Mouse (Mus musculus) hindbrain, postnatal 0 days (tissue): ENCODE measurements around the gene Cntrl. TPM values are rescaled to one million over a fixed set of nuclear protein-coding genes. Genes with fewer than 3 reads are reported as not detected.

Source experiments
- ATAC-seq: fragments of 200-750 bp; cut with Nextera tagmentation; 2 replicates; pipeline ENCODE4 v1.8.0; 2017; ENCODE audit warnings: mild to moderate bottlenecking, moderate TSS enrichment, moderate library complexity
- DNase-seq: peaks from one replicate; pipeline ENCODE4 v3.0.0-alpha.2; 2015; ENCODE audit warnings: low spot score
- H3K27ac ChIP-seq: fragments of 300-500 bp; sonication (generic); 2 replicates; pipeline ENCODE4 v1.5.1; 2014; ENCODE audit warnings: mild to moderate bottlenecking
- H3K27me3 ChIP-seq: fragments of 300-500 bp; sonication (generic); 2 replicates; pipeline ENCODE4 v1.6.1; 2014; ENCODE audit warnings: low read length, mixed read lengths; ENCODE audit not compliant: insufficient read depth
- H3K36me3 ChIP-seq: fragments of 300-500 bp; sonication (generic); 2 replicates; pipeline ENCODE4 v1.6.1; 2014; ENCODE audit warnings: low read length, mixed read lengths; ENCODE audit not compliant: insufficient read depth
- H3K4me1 ChIP-seq: fragments of 300-500 bp; sonication (generic); 2 replicates; pipeline ENCODE4 v1.6.1; 2014; ENCODE audit warnings: antibody characterized with exemption, low read length, mixed read lengths; ENCODE audit not compliant: insufficient read depth
- H3K4me2 ChIP-seq: fragments of 300-500 bp; sonication (generic); 2 replicates; pipeline ENCODE4 v1.6.1; 2014; ENCODE audit warnings: low read depth, mild to moderate bottlenecking, low read length, moderate library complexity, mixed read lengths
- H3K4me3 ChIP-seq: fragments of 300-500 bp; sonication (generic); 2 replicates; pipeline ENCODE4 v1.5.1; 2014; ENCODE audit warnings: low read length
- H3K9ac ChIP-seq: fragments of 300-500 bp; sonication (generic); replicated peaks from 2 replicates; pipeline ENCODE4 v1.6.1; 2014; ENCODE audit warnings: mild to moderate bottlenecking, low read length, moderate library complexity, mixed read lengths
- H3K9me3 ChIP-seq: fragments of 300-500 bp; sonication (generic); 2 replicates; pipeline ENCODE4 v1.6.1; 2016; ENCODE audit warnings: low read length, mixed read lengths
- CTCF ChIP-seq: IDR thresholded peaks from 2 replicates; pipeline ENCODE4 v1.5.1; 2016; ENCODE audit warnings: antibody characterized with exemption, control low read depth, low read depth
- WGBS: fragments of 180-500 bp; shearing (Covaris S2); extraction: QIAGEN DNeasy Blood & Tissue Kit; methylation state at CpG from one replicate; pipeline ENCODE4 v1.1.7; 2014; 5-methylcytosine and 5-hydroxymethylcytosine counted together
- polyA plus RNA-seq: library from polyadenylated mRNA; unstranded; fragments of >200 nt; fragmentation: Nextera tagmentation; extraction: Ambion mirVana; gene quantifications from 2 replicates; pipeline ENCODE4 v1.2.1, GENCODE M21; 2015
- total RNA-seq: library from RNA; depleted of rRNA; stranded (reverse); fragments of >200 nt; gene quantifications from 2 replicates; pipeline ENCODE4 v1.2.3, GENCODE M21; 2014

Gene Cntrl
- total and polyA plus RNA-seq, 2 experiments from 2014 or later: 9.0 to 10.5 TPM

DNA sequence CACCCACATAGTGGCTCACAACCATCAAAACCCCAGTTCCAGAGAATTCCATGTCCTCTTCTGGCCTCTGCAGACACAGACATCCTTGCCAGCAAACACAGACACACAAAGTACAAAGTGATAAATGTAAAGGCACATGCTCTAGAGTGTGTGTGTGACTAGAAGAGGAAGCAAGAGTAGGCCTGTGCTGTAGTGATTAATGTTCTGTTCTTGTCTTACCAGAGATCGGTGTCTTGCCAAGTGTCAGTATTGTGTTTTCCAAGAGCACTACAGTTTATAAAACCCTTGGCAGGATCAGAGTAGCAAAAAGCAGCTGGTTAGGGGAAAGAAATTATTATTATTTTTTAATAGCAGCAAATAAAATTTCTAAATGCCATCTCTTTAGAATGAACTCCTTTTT, 29.3 kb downstream of the Cntrl start:
- TF ChIP-seq CTCF: no peak
- Histone ChIP-seq H3K4me3 (no peak overlapping the region), H3K9me3 (no peaks in the 10 kb centered on the region), H3K4me1 (no peaks in the 10 kb centered on the region), H3K4me2 (no peak overlapping the region), H3K27me3 (no peaks in the 10 kb centered on the region), H3K9ac (no peak overlapping the region), H3K36me3 (peaks cover 52% of the 10 kb centered on the region), H3K27ac (no peak overlapping the region)
- ATAC-seq (no peak), DNase-seq (no peak)
- 92% methylated on average over 1 of the region's 1 CpGs for WGBS

DNA sequence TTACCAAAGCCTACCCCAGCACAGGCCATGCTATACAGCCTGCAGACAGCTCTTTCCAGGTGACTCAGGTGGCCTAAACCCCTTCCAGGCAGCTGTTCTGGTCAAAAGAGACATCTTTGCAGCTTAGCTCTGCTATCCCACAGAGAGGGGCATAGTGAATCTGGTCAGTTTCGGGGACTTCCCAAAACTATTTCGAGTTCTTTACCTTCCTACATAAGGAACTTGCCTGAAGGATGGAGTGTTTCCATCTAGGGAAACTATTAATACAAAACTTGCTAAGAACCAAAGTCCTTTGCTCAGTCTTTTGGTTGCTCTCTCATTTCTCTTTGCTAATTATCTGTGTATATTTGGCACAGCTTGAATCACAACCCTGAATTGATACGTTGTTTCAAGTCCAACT, 32.4 kb downstream of the Cntrl start:
- no peak for DNase-seq
- peaks cover 71% of the 10 kb centered on the region for H3K36me3 ChIP-seq
- no peak for ATAC-seq

DNA sequence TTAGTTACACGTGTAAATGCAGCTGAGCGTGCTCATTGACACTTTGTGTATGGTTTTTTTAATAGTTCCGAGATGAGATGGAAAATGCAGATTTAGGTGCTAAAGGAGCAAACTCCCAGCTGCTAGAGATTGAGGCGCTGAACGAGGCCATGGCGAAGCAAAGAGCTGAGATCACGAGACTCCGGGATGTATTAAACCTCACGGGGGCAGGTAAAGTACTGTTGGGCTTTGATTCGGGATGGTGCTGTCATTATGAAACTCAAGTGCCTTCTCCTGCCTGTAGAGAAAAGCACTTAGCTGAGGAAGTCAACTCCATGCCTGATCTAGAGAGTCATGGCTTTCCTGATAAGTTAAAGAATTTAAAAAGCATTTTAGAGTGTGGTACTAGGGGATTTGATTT, 39.5 kb downstream of the Cntrl start:
- TF ChIP-seq CTCF: no peak
- 94% methylated on average over 10 of the region's 10 CpGs for WGBS
- Histone ChIP-seq H3K27me3 (no peaks in the 10 kb centered on the region), H3K4me1 (no peaks in the 10 kb centered on the region), H3K9me3 (no peaks in the 10 kb centered on the region), H3K27ac (no peak overlapping the region), H3K9ac (no peak overlapping the region), H3K36me3 (peaks cover 76% of the 10 kb centered on the region), H3K4me3 (no peak overlapping the region), H3K4me2 (no peak overlapping the region)
- no peak for ATAC-seq
- no peak for DNase-seq

More for the DNA sequence above, 32.4 kb downstream of the Cntrl start:
- 91% methylated on average over 3 of the region's 3 CpGs for WGBS
- Histone ChIP-seq H3K9ac (no peak overlapping the region), H3K4me3 (no peak overlapping the region), H3K4me1 (no peaks in the 10 kb centered on the region), H3K27me3 (no peaks in the 10 kb centered on the region), H3K27ac (no peak overlapping the region), H3K4me2 (no peak overlapping the region), H3K9me3 (no peaks in the 10 kb centered on the region)
- TF ChIP-seq CTCF: no peak

DNA sequence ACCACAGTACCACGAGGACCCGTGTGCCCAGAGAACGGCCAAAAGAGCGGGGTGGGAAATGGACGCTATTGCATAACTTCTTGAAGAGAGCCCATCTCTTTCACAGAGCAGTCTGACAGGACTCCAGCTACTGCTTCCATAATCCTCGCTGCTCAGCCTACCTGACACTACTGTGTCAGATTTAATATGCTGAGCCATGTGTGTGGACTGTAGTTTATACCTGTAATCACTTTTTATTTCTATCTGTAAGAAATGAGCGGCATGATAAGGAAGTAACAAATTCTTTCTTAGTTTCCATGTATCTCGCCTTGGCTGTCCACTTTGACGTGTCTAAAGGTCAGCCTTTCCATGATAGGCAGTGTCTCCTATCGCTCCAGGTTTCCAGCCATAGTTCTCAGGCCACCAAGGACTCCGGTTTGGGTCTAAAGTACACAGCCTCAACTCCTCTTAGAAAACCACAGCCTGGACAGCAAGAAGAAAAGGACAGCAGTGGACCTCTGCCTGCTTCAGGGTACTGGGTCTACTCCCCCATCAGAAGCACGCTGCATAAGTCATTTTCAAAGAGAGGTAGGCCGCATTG, 42.1 kb downstream of the Cntrl start:
- Histone ChIP-seq H3K27ac (no peak overlapping the region), H3K9me3 (no peaks in the 10 kb centered on the region), H3K4me1 (no peaks in the 10 kb centered on the region), H3K27me3 (no peaks in the 10 kb centered on the region), H3K4me2 (no peak overlapping the region), H3K4me3 (no peak overlapping the region), H3K36me3 (peaks cover 83% of the 10 kb centered on the region), H3K9ac (no peak overlapping the region)
- TF ChIP-seq CTCF: no peak
- ATAC-seq: no peak
- DNase-seq: no peak
- 97% methylated on average over 13 of the region's 13 CpGs for WGBS

DNA sequence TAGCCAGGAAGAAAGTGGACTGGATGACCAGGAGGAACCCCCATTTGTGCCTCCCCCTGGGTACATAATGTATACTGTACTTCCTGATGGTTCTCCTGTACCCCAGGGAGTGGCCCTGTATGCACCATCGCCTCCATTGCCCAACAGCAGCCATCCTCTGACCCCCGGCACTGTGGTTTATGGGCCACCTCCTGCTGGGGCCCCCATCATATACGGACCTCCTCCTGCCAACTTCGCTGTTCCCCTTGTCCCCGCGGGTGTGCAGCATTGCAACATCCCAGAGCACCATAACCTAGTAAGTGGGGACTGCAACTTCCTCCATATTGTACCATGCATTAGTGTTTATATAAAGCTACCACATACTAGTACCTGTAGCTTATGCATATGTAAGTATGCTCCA, 43.9 kb downstream of the Cntrl start:
- H3K4me1 ChIP-seq: no peaks in the 10 kb centered on the region
- 92% methylated on average over 6 of the region's 6 CpGs for WGBS
- no peak for TF ChIP-seq CTCF
- ATAC-seq (no peak), DNase-seq (no peak)
- peaks cover 77% of the 10 kb centered on the region for H3K36me3 ChIP-seq
- H3K27ac ChIP-seq: no peak overlapping the region
- no peak overlapping the region for H3K4me3 ChIP-seq
- H3K9ac ChIP-seq: no peak overlapping the region
- H3K4me2 ChIP-seq: no peak overlapping the region
- no peaks in the 10 kb centered on the region for H3K9me3 ChIP-seq
- no peaks in the 10 kb centered on the region for H3K27me3 ChIP-seq

DNA sequence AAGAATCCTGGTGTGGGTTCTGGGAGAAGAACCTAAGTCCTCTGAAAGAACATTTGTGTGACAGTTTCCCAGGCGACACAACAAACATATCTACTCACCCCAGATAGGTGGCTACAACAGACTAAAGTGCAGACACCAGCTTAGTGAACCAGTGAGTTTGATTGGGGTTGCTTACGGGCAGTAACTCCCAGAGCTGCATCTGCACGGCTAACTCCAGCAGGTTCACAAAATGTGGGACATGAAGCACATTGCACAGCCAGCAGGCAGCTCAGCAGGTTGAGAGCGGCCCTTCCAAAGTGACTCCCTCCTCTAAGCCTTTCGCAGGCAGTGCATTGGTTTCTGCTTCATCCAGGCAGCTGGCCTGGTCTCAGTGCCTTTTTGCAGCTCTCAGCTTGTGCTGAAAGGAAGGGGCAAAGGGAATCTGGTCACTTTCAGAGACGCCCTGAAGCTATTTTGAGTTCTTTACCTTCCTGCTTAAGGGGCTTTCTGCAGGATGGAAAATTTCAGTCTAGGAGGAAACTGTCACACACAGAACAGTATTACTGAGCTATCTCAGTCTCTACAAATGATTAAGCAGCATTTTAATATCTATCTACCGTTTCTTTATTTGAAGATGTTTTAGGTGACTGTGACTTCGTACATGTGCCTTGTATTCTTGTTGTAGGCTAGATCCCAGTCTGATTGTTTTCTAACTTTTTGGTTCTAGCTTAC, 44.7 kb downstream of the Cntrl start:
- no peak overlapping the region for H3K27ac ChIP-seq
- no peaks in the 10 kb centered on the region for H3K27me3 ChIP-seq
- H3K36me3 ChIP-seq: peaks cover 75% of the 10 kb centered on the region
- no peaks in the 10 kb centered on the region for H3K9me3 ChIP-seq
- TF ChIP-seq CTCF: no peak
- ATAC-seq (no peak), DNase-seq (no peak)
- no peak overlapping the region for H3K4me3 ChIP-seq
- H3K4me1 ChIP-seq: no peaks in the 10 kb centered on the region
- no peak overlapping the region for H3K4me2 ChIP-seq
- 89% methylated on average over 8 of the region's 8 CpGs for WGBS
- no peak overlapping the region for H3K9ac ChIP-seq

DNA sequence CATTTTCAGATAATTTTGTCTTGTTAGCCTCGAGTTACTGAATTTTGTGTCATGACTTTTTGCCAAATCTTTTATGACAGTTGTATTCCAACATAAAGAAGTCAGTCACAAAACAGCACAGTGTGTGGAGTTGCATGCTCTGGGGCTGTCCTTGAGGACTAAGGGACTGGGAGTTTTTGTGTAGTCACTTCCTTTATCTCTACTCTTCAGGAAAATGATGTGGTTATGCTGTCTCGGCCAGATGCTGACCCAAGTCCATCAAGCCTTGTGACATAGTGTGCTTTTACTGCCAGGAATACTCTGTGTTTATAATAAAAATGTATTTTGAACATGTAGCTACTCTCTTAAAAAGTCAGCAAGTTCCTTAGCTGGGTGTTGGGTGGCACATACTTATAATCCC, 47.7 kb downstream of the Cntrl start:
- Histone ChIP-seq H3K36me3 (peaks cover 58% of the 10 kb centered on the region), H3K4me3 (no peak overlapping the region), H3K27ac (no peak overlapping the region), H3K4me1 (no peaks in the 10 kb centered on the region), H3K9ac (no peak overlapping the region), H3K27me3 (no peaks in the 10 kb centered on the region), H3K4me2 (no peak overlapping the region), H3K9me3 (no peaks in the 10 kb centered on the region)
- WGBS: 86% methylated on average over 2 of the region's 2 CpGs
- DNase-seq: no peak
- no peak for TF ChIP-seq CTCF
- no peak for ATAC-seq
